Comparison of ENCODE assay signal across 12 mouse cellular contexts in genomic region chr9:110875288-110875695, GRCm38 (mm10). TPM values are rescaled to one million over a fixed set of nuclear protein-coding genes. Genes with fewer than 3 reads are reported as not detected.
DNase-seq lines count a peak whose midpoint lies in the region; ATAC-seq and TF ChIP-seq lines count a peak whose summit lies in the region.
"Had no signal": no experiment of that assay in that cellular context is flagged by ENCODE, and none has a peak within 500 bp of the region (broad histone marks: within the 10 kb centered on the region; RNA-seq: fewer than 3 reads in every experiment).

No protein-coding gene starts in this region.

- H3K4me2 ChIP-seq in kidney, embryonic 16.5 days (replicated peaks; ENCODE audit: low read depth, low read length), result no peak overlapping the region
- H3K4me2 ChIP-seq in hindbrain, postnatal 0 days (ENCODE audit: low read depth, low read length), result no peak overlapping the region
- no peak overlapping the region for H3K4me2 ChIP-seq in liver, embryonic 14.5 days (ENCODE audit: low read depth)

- ATAC-seq in kidney, embryonic 16.5 days (ENCODE audit: low FRiP score, low TSS enrichment), result no peak
- no peak for ATAC-seq in hindbrain, postnatal 0 days
- ATAC-seq in liver, embryonic 14.5 days (ENCODE audit: insufficient read depth), result peak; percentile 62

- WGBS in kidney, adult 2 months, result 35% methylated on average over 6 of the region's 6 CpGs
- WGBS in kidney, embryonic 16.5 days, result 36% methylated on average over 4 of the region's 6 CpGs
- WGBS in hindbrain, postnatal 0 days, result 24% methylated on average over 2 of the region's 6 CpGs
- 43% methylated on average over 4 of the region's 6 CpGs for WGBS in liver, embryonic 14.5 days (ENCODE audit: insufficient replicate concordance)
- WGBS in small intestine, adult 2 months, result 21% methylated on average over 6 of the region's 6 CpGs
- WGBS in cerebellum, adult 2 months, result 28% methylated on average over 6 of the region's 6 CpGs

- H3K27ac ChIP-seq in kidney, adult 2 months (ENCODE audit: insufficient read depth, low read depth, low read length), result peak overlapping the region; percentile 25; the same call in 1 of the 2 replicates
- H3K27ac ChIP-seq in kidney, embryonic 16.5 days (ENCODE audit: low read length), result no peak overlapping the region
- H3K27ac ChIP-seq in hindbrain, postnatal 0 days, result peak overlapping the region; percentile 60; the same call in 1 of the 2 replicates
- H3K27ac ChIP-seq in liver, embryonic 14.5 days, result no peak overlapping the region
- peak overlapping the region; percentile 64; the same call in 1 of the 2 replicates for H3K27ac ChIP-seq in small intestine, adult 2 months (ENCODE audit: insufficient read depth, low read depth, low read length)
- H3K27ac ChIP-seq in cerebellum, adult 2 months (ENCODE audit: insufficient read depth, low read length), result no peak overlapping the region
- H3K27ac ChIP-seq: kidney, postnatal 0 days had no signal

- no peaks in the 10 kb centered on the region for H3K36me3 ChIP-seq in kidney, adult 2 months (ENCODE audit: control insufficient read depth, insufficient read depth, low read length)
- no peaks in the 10 kb centered on the region for H3K36me3 ChIP-seq in kidney, embryonic 16.5 days (ENCODE audit: insufficient read depth, low read length)
- no peaks in the 10 kb centered on the region for H3K36me3 ChIP-seq in hindbrain, postnatal 0 days (ENCODE audit: insufficient read depth, low read length)
- H3K36me3 ChIP-seq in liver, embryonic 14.5 days (replicated peaks; ENCODE audit: control insufficient read depth, insufficient read depth, low read depth), result no peaks in the 10 kb centered on the region
- H3K36me3 ChIP-seq in small intestine, adult 2 months (ENCODE audit: control insufficient read depth, insufficient read depth, low read length), result no peaks in the 10 kb centered on the region

- H3K9me3 ChIP-seq in kidney, embryonic 16.5 days (ENCODE audit: low read length), result no peaks in the 10 kb centered on the region
- H3K9me3 ChIP-seq in hindbrain, postnatal 0 days (ENCODE audit: low read length), result no peaks in the 10 kb centered on the region
- no peaks in the 10 kb centered on the region for H3K9me3 ChIP-seq in liver, embryonic 14.5 days (ENCODE audit: control insufficient read depth, low read length)

- DNase-seq in kidney, adult 2 months, result peak; percentile 80
- no peak for DNase-seq in hindbrain, postnatal 0 days (ENCODE audit: low spot score)
- no peak for DNase-seq in liver, embryonic 14.5 days (ENCODE audit: low read depth in 3 of 3, low spot score in 3 of 3)
- no peak for DNase-seq in cerebellum, adult 2 months
- DNase-seq in right cerebral cortex, postnatal 14 days, result no peak
- DNase-seq in cerebellum, postnatal 10 days, result no peak

- no peak overlapping the region for H3K4me3 ChIP-seq in kidney, adult 2 months (ENCODE audit: insufficient read depth, low read depth, low read length)
- H3K4me3 ChIP-seq in kidney, embryonic 16.5 days (ENCODE audit: low read length), result no peak overlapping the region
- H3K4me3 ChIP-seq in hindbrain, postnatal 0 days (ENCODE audit: low read length), result no peak overlapping the region
- H3K4me3 ChIP-seq in liver, embryonic 14.5 days (ENCODE audit: insufficient read depth in 1 of 2, low read depth in 2 of 2, low read length in 2 of 2), result no peak overlapping the region
- H3K4me3 ChIP-seq in small intestine, adult 2 months (ENCODE audit: low read depth, low read length), result no peak overlapping the region
- no peak overlapping the region for H3K4me3 ChIP-seq in cerebellum, adult 2 months (replicated peaks; ENCODE audit: insufficient read depth, low read depth, low read length)

- no peaks in the 10 kb centered on the region for H3K27me3 ChIP-seq in kidney, adult 2 months (replicated peaks; ENCODE audit: control insufficient read depth, insufficient read depth, low read length)
- H3K27me3 ChIP-seq in kidney, embryonic 16.5 days (ENCODE audit: insufficient read depth, low read length), result no peaks in the 10 kb centered on the region; the same call in 1 of the 2 replicates
- no peaks in the 10 kb centered on the region for H3K27me3 ChIP-seq in hindbrain, postnatal 0 days (ENCODE audit: insufficient read depth, low read length)
- H3K27me3 ChIP-seq in liver, embryonic 14.5 days (ENCODE audit: control insufficient read depth, insufficient read depth, low read length), result peaks cover 28% of the 10 kb centered on the region
- peaks cover 3% of the 10 kb centered on the region; the same call in 1 of the 2 replicates for H3K27me3 ChIP-seq in small intestine, adult 2 months (ENCODE audit: control insufficient read depth, insufficient read depth, low read length)
- H3K27me3 ChIP-seq in cerebellum, adult 2 months (ENCODE audit: control insufficient read depth, insufficient read depth, low read length), result no peaks in the 10 kb centered on the region

- peaks cover 19% of the 10 kb centered on the region for H3K4me1 ChIP-seq in kidney, adult 2 months (ENCODE audit: control insufficient read depth, insufficient read depth, low read length)
- H3K4me1 ChIP-seq in kidney, embryonic 16.5 days (ENCODE audit: insufficient read depth, low read length), result peaks cover 28% of the 10 kb centered on the region
- H3K4me1 ChIP-seq in hindbrain, postnatal 0 days (ENCODE audit: insufficient read depth, low read length), result peaks cover 21% of the 10 kb centered on the region
- H3K4me1 ChIP-seq in liver, embryonic 14.5 days (replicated peaks; ENCODE audit: control insufficient read depth in 2 of 2, insufficient read depth in 2 of 2, low read length in 1 of 2), result peaks cover 0 to 7% of the 10 kb centered on the region in 2 experiments; a peak in 1 of 4 replicates
- peaks cover 39% of the 10 kb centered on the region for H3K4me1 ChIP-seq in small intestine, adult 2 months (ENCODE audit: control insufficient read depth, insufficient read depth, insufficient read length, low read length)
- H3K4me1 ChIP-seq in cerebellum, adult 2 months (ENCODE audit: control insufficient read depth, insufficient read depth, low read length), result peaks cover 4% of the 10 kb centered on the region

- no peak for TF ChIP-seq POLR2A in kidney, adult 2 months (IDR thresholded peaks at IDR 0.05; ENCODE audit: low read depth, low read length)
- no peak for TF ChIP-seq POLR2A in small intestine, adult 2 months (IDR thresholded peaks at IDR 0.05; ENCODE audit: low read depth, low read length)
- no peak for TF ChIP-seq POLR2A in cerebellum, adult 2 months (IDR thresholded peaks at IDR 0.05; ENCODE audit: borderline replicate concordance, insufficient read depth, low read length)

- no peak overlapping the region for H3K9ac ChIP-seq in kidney, embryonic 16.5 days (replicated peaks; ENCODE audit: low read length)
- no peak overlapping the region for H3K9ac ChIP-seq in hindbrain, postnatal 0 days (replicated peaks; ENCODE audit: low read length)
- H3K9ac ChIP-seq in liver, embryonic 14.5 days (replicated peaks), result no peak overlapping the region

- TF ChIP-seq CTCF in kidney, adult 2 months (conservative IDR thresholded peaks at IDR 0.05; ENCODE audit: insufficient read depth, insufficient read length, low read depth, low read length), result no peak
- no peak for TF ChIP-seq CTCF in hindbrain, postnatal 0 days (IDR thresholded peaks at IDR 0.05; ENCODE audit: low read depth)
- TF ChIP-seq CTCF in liver, embryonic 14.5 days (IDR thresholded peaks at IDR 0.05; ENCODE audit: low read depth), result no peak
- TF ChIP-seq CTCF in small intestine, adult 2 months (IDR thresholded peaks at IDR 0.05; ENCODE audit: extremely low read depth, insufficient read length, insufficient replicate concordance, low read depth, low read length), result no peak
- TF ChIP-seq CTCF in cerebellum, adult 2 months (IDR thresholded peaks at IDR 0.05; ENCODE audit: borderline replicate concordance, insufficient read depth, low read depth, low read length), result no peak

- no peak for TF ChIP-seq EP300 in liver, embryonic 14.5 days (IDR thresholded peaks at IDR 0.05; ENCODE audit: low read depth)

RNA-seq across cellular contexts. Expression of gene Als2cl, which starts 4.4 kb away (rescaled TPM):
- 32.3 and 40.8 TPM in 2 replicates for polyA plus RNA-seq in kidney, adult 2 months (2012; rRNA removed)
- polyA plus RNA-seq in kidney, embryonic 16.5 days (2015; fragmentation: Nextera tagmentation; extraction: Ambion mirVana), result 5.8 and 6.1 TPM in 2 replicates
- total RNA-seq in hindbrain, postnatal 0 days (2014; rRNA removed), result 10.7 and 16.3 TPM in 2 replicates
- 2.2 and 2.5 TPM in 2 replicates for polyA plus RNA-seq in hindbrain, postnatal 0 days (2015; fragmentation: Nextera tagmentation; extraction: Ambion mirVana)
- 2.9 and 3.3 TPM in 2 replicates for polyA plus RNA-seq in liver, embryonic 14.5 days (2012; rRNA removed)
- polyA plus RNA-seq in liver, embryonic 14.5 days (2014; fragmentation: Nextera tagmentation; extraction: Ambion mirVana), result 1.1 and 1.3 TPM in 2 replicates
- 16.2 and 19.0 TPM in 2 replicates for polyA plus RNA-seq in small intestine, adult 2 months (2012; rRNA removed)
- polyA plus RNA-seq in cerebellum, adult 2 months (2012; rRNA removed), result 15.1 and 15.8 TPM in 2 replicates

RNA-seq across cellular contexts. Expression of gene Tmie, which starts 4.6 kb away (rescaled TPM):
- 7.9 and 9.5 TPM in 2 replicates for polyA plus RNA-seq in kidney, adult 2 months (2012; rRNA removed)
- 1.9 and 2.1 TPM in 2 replicates for polyA plus RNA-seq in kidney, embryonic 16.5 days (2015; fragmentation: Nextera tagmentation; extraction: Ambion mirVana)
- total RNA-seq in hindbrain, postnatal 0 days (2014; rRNA removed), result 5.7 and 6.8 TPM in 2 replicates
- polyA plus RNA-seq in hindbrain, postnatal 0 days (2015; fragmentation: Nextera tagmentation; extraction: Ambion mirVana), result 6.2 and 7.1 TPM in 2 replicates
- polyA plus RNA-seq in liver, embryonic 14.5 days (2012; rRNA removed), result 0.62 and 0.97 TPM in 2 replicates
- 0.94 and 1.1 TPM in 2 replicates for polyA plus RNA-seq in liver, embryonic 14.5 days (2014; fragmentation: Nextera tagmentation; extraction: Ambion mirVana)
- 0.76 and 0.82 TPM in 2 replicates for polyA plus RNA-seq in small intestine, adult 2 months (2012; rRNA removed)
- polyA plus RNA-seq in cerebellum, adult 2 months (2012; rRNA removed), result 3.7 and 4.4 TPM in 2 replicates
- total RNA-seq: monocyte, adult 5-6 weeks had no signal
- polyA plus RNA-seq: C2C12 had no signal

RNA-seq across cellular contexts. Expression of gene Prss50, which starts 17.5 kb away (rescaled TPM):
- polyA plus RNA-seq in kidney, adult 2 months (2012; rRNA removed), result not detected in 2 replicates
- polyA plus RNA-seq in kidney, embryonic 16.5 days (2015; fragmentation: Nextera tagmentation; extraction: Ambion mirVana), result 0.48 and 0.94 TPM in 2 replicates
- 1.2 TPM in 2 replicates for total RNA-seq in hindbrain, postnatal 0 days (2014; rRNA removed)
- 1.4 and 1.7 TPM in 2 replicates for polyA plus RNA-seq in hindbrain, postnatal 0 days (2015; fragmentation: Nextera tagmentation; extraction: Ambion mirVana)
- 7.4 and 7.9 TPM in 2 replicates for polyA plus RNA-seq in liver, embryonic 14.5 days (2012; rRNA removed)
- 14.9 and 19.3 TPM in 2 replicates for polyA plus RNA-seq in liver, embryonic 14.5 days (2014; fragmentation: Nextera tagmentation; extraction: Ambion mirVana)
- not detected in 2 replicates for polyA plus RNA-seq in small intestine, adult 2 months (2012; rRNA removed)
- 0.71 and 0.72 TPM in 2 replicates for polyA plus RNA-seq in cerebellum, adult 2 months (2012; rRNA removed)
- total RNA-seq: monocyte, adult 5-6 weeks had no signal

RNA-seq across cellular contexts. Expression of gene Prss46, which starts 31.0 kb away (rescaled TPM):
- not detected in 2 replicates for polyA plus RNA-seq in kidney, adult 2 months (2012; rRNA removed)
- polyA plus RNA-seq in kidney, embryonic 16.5 days (2015; fragmentation: Nextera tagmentation; extraction: Ambion mirVana), result not detected in 2 replicates
- not detected in 2 replicates for total RNA-seq in hindbrain, postnatal 0 days (2014; rRNA removed)
- not detected in 2 replicates for polyA plus RNA-seq in hindbrain, postnatal 0 days (2015; fragmentation: Nextera tagmentation; extraction: Ambion mirVana)
- polyA plus RNA-seq in liver, embryonic 14.5 days (2012; rRNA removed), result not detected in 2 replicates
- not detected in 2 replicates for polyA plus RNA-seq in liver, embryonic 14.5 days (2014; fragmentation: Nextera tagmentation; extraction: Ambion mirVana)
- polyA plus RNA-seq in small intestine, adult 2 months (2012; rRNA removed), result not detected in 2 replicates
- polyA plus RNA-seq in cerebellum, adult 2 months (2012; rRNA removed), result not detected in 2 replicates
- total RNA-seq: monocyte, adult 5-6 weeks had no signal
- polyA plus RNA-seq: kidney, postnatal 0 days; limb, embryonic 14.5 days had no signal

RNA-seq across cellular contexts. Expression of gene Prss45, which starts 40.9 kb away (rescaled TPM):
- not detected in 2 replicates for polyA plus RNA-seq in kidney, adult 2 months (2012; rRNA removed)
- not detected in 2 replicates for polyA plus RNA-seq in kidney, embryonic 16.5 days (2015; fragmentation: Nextera tagmentation; extraction: Ambion mirVana)
- total RNA-seq in hindbrain, postnatal 0 days (2014; rRNA removed), result 0.47 TPM in 1 of 2 replicates, not detected in the other
- 0.16 and 0.29 TPM in 2 replicates for polyA plus RNA-seq in hindbrain, postnatal 0 days (2015; fragmentation: Nextera tagmentation; extraction: Ambion mirVana)
- polyA plus RNA-seq in liver, embryonic 14.5 days (2012; rRNA removed), result not detected in 2 replicates
- not detected in 2 replicates for polyA plus RNA-seq in liver, embryonic 14.5 days (2014; fragmentation: Nextera tagmentation; extraction: Ambion mirVana)
- not detected in 2 replicates for polyA plus RNA-seq in small intestine, adult 2 months (2012; rRNA removed)
- 0.25 and 0.43 TPM in 2 replicates for polyA plus RNA-seq in cerebellum, adult 2 months (2012; rRNA removed)
- total RNA-seq: monocyte, adult 5-6 weeks had no signal
- polyA plus RNA-seq: C2C12; kidney, postnatal 0 days; limb, embryonic 14.5 days had no signal

Comparison
In these comparisons a context has a peak if more than half of its experiments do, and no peak if none do; other contexts are left out.
1. H3K27ac ChIP-seq: peak in kidney, adult 2 months (single experiment), hindbrain, postnatal 0 days (single experiment) and small intestine, adult 2 months (single experiment); none in kidney, embryonic 16.5 days (single experiment), liver, embryonic 14.5 days (single experiment) and cerebellum, adult 2 months (single experiment).